Comparison of ENCODE assay signal across 9 mouse cellular contexts in genomic region chr4:105070982-105071381, GRCm38 (mm10). TPM values are rescaled to one million over a fixed set of nuclear protein-coding genes. Genes with fewer than 3 reads are reported as not detected.
DNase-seq lines count a peak whose midpoint lies in the region; ATAC-seq lines count a peak whose summit lies in the region.
"Had no signal": no experiment of that assay in that cellular context is flagged by ENCODE, and none has a peak within 500 bp of the region (broad histone marks: within the 10 kb centered on the region; RNA-seq: fewer than 3 reads in every experiment).

No protein-coding gene starts in this region.

- no peaks in the 10 kb centered on the region for H3K9me3 ChIP-seq in forebrain, embryonic 11.5 days (ENCODE audit: control insufficient read depth, low read length)
- no peaks in the 10 kb centered on the region for H3K9me3 ChIP-seq in forebrain, embryonic 12.5 days
- H3K9me3 ChIP-seq in intestine, embryonic 15.5 days = no peaks in the 10 kb centered on the region
- H3K9me3 ChIP-seq in neural tube, embryonic 11.5 days (ENCODE audit: control insufficient read depth, low read length) = no peaks in the 10 kb centered on the region

- no peaks in the 10 kb centered on the region for H3K36me3 ChIP-seq in forebrain, embryonic 11.5 days (ENCODE audit: control insufficient read depth, insufficient read depth, low read length)
- no peaks in the 10 kb centered on the region for H3K36me3 ChIP-seq in forebrain, embryonic 12.5 days (replicated peaks)
- no peaks in the 10 kb centered on the region for H3K36me3 ChIP-seq in intestine, embryonic 15.5 days
- no peaks in the 10 kb centered on the region for H3K36me3 ChIP-seq in neural tube, embryonic 11.5 days (ENCODE audit: control insufficient read depth, insufficient read depth, low read length)

- no peaks in the 10 kb centered on the region for H3K27me3 ChIP-seq in forebrain, embryonic 11.5 days (ENCODE audit: control insufficient read depth, insufficient read depth, low read length)
- H3K27me3 ChIP-seq in forebrain, embryonic 12.5 days = no peaks in the 10 kb centered on the region
- H3K27me3 ChIP-seq in intestine, embryonic 15.5 days (replicated peaks) = no peaks in the 10 kb centered on the region
- H3K27me3 ChIP-seq in neural tube, embryonic 11.5 days (ENCODE audit: control insufficient read depth, insufficient read depth, low read length) = no peaks in the 10 kb centered on the region

- no peak overlapping the region for H3K27ac ChIP-seq in forebrain, embryonic 11.5 days (ENCODE audit: low read depth, low read length)
- no peak overlapping the region for H3K27ac ChIP-seq in forebrain, embryonic 12.5 days
- no peak overlapping the region for H3K27ac ChIP-seq in intestine, embryonic 15.5 days
- H3K27ac ChIP-seq in neural tube, embryonic 11.5 days (ENCODE audit: low read depth, low read length) = no peak overlapping the region

- no peak for ATAC-seq in forebrain, embryonic 11.5 days (replicated peaks; ENCODE audit: low FRiP score)
- ATAC-seq in forebrain, embryonic 12.5 days (ENCODE audit: low FRiP score) = no peak
- ATAC-seq in cerebellum, adult (ENCODE audit: insufficient number of reproducible peaks, low FRiP score, low TSS enrichment) = peak; percentile 93
- peak; percentile 98 for ATAC-seq in intestine, embryonic 15.5 days
- no peak for ATAC-seq in neural tube, embryonic 11.5 days (ENCODE audit: insufficient read depth, low FRiP score, low TSS enrichment)

- no peak overlapping the region for H3K9ac ChIP-seq in forebrain, embryonic 11.5 days (ENCODE audit: low read length)
- no peak overlapping the region for H3K9ac ChIP-seq in forebrain, embryonic 12.5 days
- H3K9ac ChIP-seq in intestine, embryonic 15.5 days = no peak overlapping the region
- H3K9ac ChIP-seq in neural tube, embryonic 11.5 days (ENCODE audit: low read length) = no peak overlapping the region

- WGBS in forebrain, embryonic 11.5 days = 40% methylated on average over 3 of the region's 3 CpGs
- 27% methylated on average over 3 of the region's 3 CpGs for WGBS in forebrain, embryonic 12.5 days
- WGBS in intestine, embryonic 15.5 days = 29% methylated on average over 3 of the region's 3 CpGs
- 40% methylated on average over 3 of the region's 3 CpGs for WGBS in neural tube, embryonic 11.5 days

- H3K4me2 ChIP-seq in forebrain, embryonic 11.5 days (ENCODE audit: low read depth, low read length, severe bottlenecking) = no peak overlapping the region
- no peak overlapping the region for H3K4me2 ChIP-seq in forebrain, embryonic 12.5 days
- H3K4me2 ChIP-seq in intestine, embryonic 15.5 days (replicated peaks) = no peak overlapping the region
- H3K4me2 ChIP-seq in neural tube, embryonic 11.5 days (ENCODE audit: low read depth) = no peak overlapping the region

- H3K4me3 ChIP-seq in forebrain, embryonic 11.5 days (ENCODE audit: low read depth, low read length) = no peak overlapping the region
- H3K4me3 ChIP-seq in forebrain, embryonic 12.5 days (replicated peaks) = no peak overlapping the region
- no peak overlapping the region for H3K4me3 ChIP-seq in intestine, embryonic 15.5 days (replicated peaks)
- H3K4me3 ChIP-seq in neural tube, embryonic 11.5 days (ENCODE audit: low read depth, low read length) = no peak overlapping the region
- H3K4me3 ChIP-seq: myocyte had no signal

- no peaks in the 10 kb centered on the region for H3K4me1 ChIP-seq in forebrain, embryonic 11.5 days (replicated peaks; ENCODE audit: control insufficient read depth, insufficient read depth, low read length)
- no peaks in the 10 kb centered on the region for H3K4me1 ChIP-seq in forebrain, embryonic 12.5 days
- no peaks in the 10 kb centered on the region for H3K4me1 ChIP-seq in intestine, embryonic 15.5 days (replicated peaks)
- H3K4me1 ChIP-seq in neural tube, embryonic 11.5 days (ENCODE audit: control insufficient read depth, insufficient read depth, low read length) = no peaks in the 10 kb centered on the region

- peak; percentile 76 for DNase-seq in forebrain, embryonic 11.5 days (ENCODE audit: low spot score)
- peak; percentile 80 for DNase-seq in gastrocnemius, adult 18-20 months (ENCODE audit: low spot score)
- peak; percentile 44 to 47 for DNase-seq in left cerebral cortex, adult 8-10 months (ENCODE audit: low spot score in 2 of 2)
- DNase-seq in neural tube, embryonic 11.5 days (ENCODE audit: low spot score) = peak; percentile 64
- peak; percentile 44 for DNase-seq in testis, postnatal 14 days (ENCODE audit: low spot score)

RNA-seq across cellular contexts. Expression of gene Prkaa2, which starts 38.7 kb away (rescaled TPM):
- polyA plus RNA-seq in forebrain, embryonic 11.5 days (2014; fragmentation: Nextera tagmentation; extraction: Ambion mirVana) = 2.5 and 3.3 TPM in 2 replicates
- 5.5 and 6.3 TPM in 2 replicates for polyA plus RNA-seq in forebrain, embryonic 12.5 days (2016; fragmentation: Nextera tagmentation; extraction: Ambion mirVana)
- total RNA-seq in gastrocnemius, adult 18-20 months (2021) = 100 to 1,000 TPM; 134 to 146 TPM
- 4.6 and 5.4 TPM in 2 replicates for polyA plus RNA-seq in intestine, embryonic 15.5 days (2015; fragmentation: Nextera tagmentation; extraction: Ambion mirVana)
- 10 to 100 TPM; 28.1 to 33.4 (median 28.7) TPM for total RNA-seq in left cerebral cortex, adult 8-10 months (2022)
- 5.0 and 5.7 TPM in 2 replicates for polyA plus RNA-seq in neural tube, embryonic 11.5 days (2014; fragmentation: Nextera tagmentation; extraction: Ambion mirVana)

Comparison
In these comparisons a context has a peak if more than half of its experiments do, and no peak if none do; other contexts are left out.
1. ATAC-seq: peak in cerebellum, adult (single experiment) and intestine, embryonic 15.5 days (single experiment); none in forebrain, embryonic 11.5 days (single experiment), forebrain, embryonic 12.5 days (single experiment) and neural tube, embryonic 11.5 days (single experiment).
2. Peak in every context shown above with its lines, with median percentiles within 50 percentile points of each other: DNase-seq.